Mouse (Mus musculus): ENCODE results near the gene Dpy19l3.

The Dpy19l3 gene

GRCm38 (mm10) chr7:35753319-35754032, 778 bp downstream of the Dpy19l3 start:
- in situ Hi-C loops (cut with MboI; ENCODE audit: low sequenced_read_pairs): no loop called here

GRCm38 (mm10) chr7:35750873-35751272, 3.4 kb downstream of the Dpy19l3 start:
- in situ Hi-C loops (cut with MboI; ENCODE audit: low sequenced_read_pairs): no loop called here

- in situ Hi-C loops (cut with MboI; ENCODE audit: low sequenced_read_pairs): no loop called here
Observed at GRCm38 (mm10) chr7:35747397-35747964, 6.8 kb downstream of the Dpy19l3 start.

- in situ Hi-C loops (cut with MboI; ENCODE audit: low sequenced_read_pairs): no loop called here
Observed at GRCm38 (mm10) chr7:35746686-35747396, 7.4 kb downstream of the Dpy19l3 start.

DNA sequence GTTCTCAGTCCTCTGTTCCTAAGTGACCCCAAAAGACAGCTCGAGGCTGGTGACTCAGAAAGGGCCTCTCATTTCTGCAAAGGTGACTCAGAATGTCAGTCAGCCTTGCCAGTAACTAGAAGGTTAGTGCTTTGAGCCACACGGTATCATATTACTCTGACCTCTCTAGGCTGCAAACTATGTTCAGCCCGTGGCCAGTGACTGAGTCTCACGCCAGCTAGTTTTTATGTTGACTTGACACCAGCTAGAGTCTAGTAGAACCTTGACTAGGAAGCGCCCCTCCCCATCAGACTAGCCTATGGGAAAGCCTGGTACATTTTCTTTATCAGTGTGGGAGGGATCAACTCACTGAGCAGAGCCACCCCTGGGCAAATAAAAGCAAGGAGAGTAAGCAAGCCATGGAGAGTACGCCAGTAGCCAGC, 9.0 kb downstream of the Dpy19l3 start:
- in situ Hi-C loops (cut with MboI; ENCODE audit: low sequenced_read_pairs): no loop called here

GRCm38 (mm10) chr7:35744771-35745170, 9.5 kb downstream of the Dpy19l3 start:
- in situ Hi-C loops (cut with MboI; ENCODE audit: low sequenced_read_pairs): no loop called here

DNA sequence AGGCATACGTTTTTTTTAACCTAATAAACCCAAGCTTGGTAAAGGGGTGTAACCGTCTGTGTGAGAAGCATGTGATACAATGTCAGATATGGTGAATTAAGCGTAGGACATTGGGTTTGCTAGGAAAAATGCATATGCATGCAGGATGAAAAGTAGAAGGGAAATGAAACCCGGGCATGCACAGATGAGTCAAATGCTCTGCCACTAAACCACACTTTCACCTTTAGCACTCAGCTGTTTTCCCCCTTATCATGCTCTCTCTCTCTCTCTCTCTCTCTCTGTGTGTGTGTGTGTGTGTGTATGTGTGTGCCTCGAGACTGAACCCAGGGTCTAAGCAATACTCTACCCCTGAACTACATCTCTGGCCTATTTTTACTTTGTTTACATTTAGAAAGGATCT, 11.9 kb downstream of the Dpy19l3 start:
- in situ Hi-C loops (cut with MboI; ENCODE audit: low sequenced_read_pairs): no loop called here

- in situ Hi-C loops (cut with MboI; ENCODE audit: low sequenced_read_pairs): no loop called here
Observed at GRCm38 (mm10) chr7:35741858-35742257, 12.4 kb downstream of the Dpy19l3 start.

DNA sequence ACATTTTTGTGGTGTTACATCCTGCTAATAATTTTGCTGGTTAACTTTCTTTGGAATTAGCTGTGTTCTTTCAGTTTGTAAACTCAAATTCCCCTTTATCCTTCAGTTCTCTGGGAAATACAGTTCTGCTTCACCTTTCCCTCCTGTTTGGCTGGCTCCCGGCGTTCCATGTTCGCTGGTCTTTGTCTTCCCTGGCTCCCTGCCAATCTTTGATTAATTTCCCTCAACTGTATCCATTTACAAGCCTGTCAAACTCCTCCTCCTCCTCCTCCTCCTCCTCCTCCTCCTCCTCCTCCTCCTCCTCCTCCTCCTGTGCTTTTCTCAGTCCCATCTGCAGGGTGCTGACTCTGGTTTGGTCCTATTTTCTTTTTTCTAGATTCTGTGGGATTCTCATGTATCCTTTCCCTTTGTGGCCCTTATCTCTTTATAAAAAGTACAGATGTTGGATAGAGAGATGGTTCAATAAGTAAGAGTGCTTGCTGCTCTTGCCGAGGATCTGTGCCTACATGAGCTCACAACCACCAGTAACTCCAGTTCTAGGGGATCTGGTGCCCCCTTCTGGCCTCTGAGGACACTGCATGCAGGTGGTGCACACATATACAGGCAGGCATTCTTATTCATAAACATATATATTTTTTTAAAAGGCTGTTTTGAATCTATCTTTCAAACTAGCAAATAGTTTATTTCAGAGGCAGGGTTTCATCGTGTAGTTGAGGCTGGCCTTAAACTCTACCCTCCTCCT, 13.6 kb downstream of the Dpy19l3 start:
- in situ Hi-C loops (cut with MboI; ENCODE audit: low sequenced_read_pairs): no loop called here

DNA sequence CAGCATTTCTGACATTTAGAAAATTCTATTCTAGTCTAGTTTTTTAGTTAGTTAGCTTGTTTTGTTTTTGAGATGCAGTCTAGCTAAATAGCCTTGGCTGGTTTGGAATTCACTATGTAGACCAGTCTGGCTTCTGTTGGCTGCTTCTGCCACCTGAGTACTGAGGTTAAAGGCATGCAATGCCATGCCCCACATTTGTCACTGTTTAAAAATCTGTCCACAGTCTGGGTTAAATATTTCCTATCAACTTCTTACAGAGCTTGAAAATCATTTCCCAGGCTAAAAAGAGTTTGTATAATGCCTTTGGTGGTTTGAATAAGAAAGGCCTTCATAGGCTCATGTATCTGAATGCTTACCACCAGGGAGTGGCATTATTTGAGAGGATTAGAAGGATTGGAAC, 15.4 kb downstream of the Dpy19l3 start:
- in situ Hi-C loops (cut with MboI; ENCODE audit: low sequenced_read_pairs): no loop called here

DNA sequence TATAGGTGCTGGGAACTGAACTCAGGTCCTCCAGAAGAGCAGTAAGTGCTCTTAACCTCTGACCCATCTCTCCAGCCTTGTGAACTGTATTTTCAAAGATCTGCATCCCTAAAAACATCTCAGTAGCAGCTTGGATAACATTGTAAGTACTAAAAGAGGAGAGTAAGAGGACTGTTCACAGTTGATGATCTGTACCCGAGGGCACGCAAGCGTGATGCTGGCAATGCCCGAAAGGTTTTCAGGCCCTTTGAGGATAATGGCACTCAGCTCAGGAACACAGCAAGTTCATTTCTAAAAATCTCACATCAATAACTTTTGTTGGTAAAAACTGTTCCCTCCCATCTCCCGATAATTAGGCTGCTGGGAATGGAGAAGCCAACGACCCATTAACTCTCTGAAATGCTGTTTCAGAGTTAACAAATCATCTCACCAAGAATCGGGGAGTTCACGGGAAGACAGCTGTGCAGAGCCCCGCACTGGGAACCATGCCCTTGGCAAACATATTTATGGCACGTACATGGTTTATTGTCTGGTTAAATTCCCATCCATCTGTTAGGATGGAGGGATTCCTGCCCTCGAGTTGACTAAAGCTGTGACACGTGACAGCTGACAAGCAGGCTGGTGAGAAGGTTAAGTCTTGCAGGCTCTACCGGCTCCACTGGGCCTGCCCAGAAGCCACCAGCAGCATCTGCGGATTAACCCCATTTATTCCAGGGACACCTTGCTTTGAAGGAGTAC, 20.8 kb downstream of the Dpy19l3 start:
- in situ Hi-C loops (cut with MboI; ENCODE audit: low sequenced_read_pairs): no loop called here

DNA sequence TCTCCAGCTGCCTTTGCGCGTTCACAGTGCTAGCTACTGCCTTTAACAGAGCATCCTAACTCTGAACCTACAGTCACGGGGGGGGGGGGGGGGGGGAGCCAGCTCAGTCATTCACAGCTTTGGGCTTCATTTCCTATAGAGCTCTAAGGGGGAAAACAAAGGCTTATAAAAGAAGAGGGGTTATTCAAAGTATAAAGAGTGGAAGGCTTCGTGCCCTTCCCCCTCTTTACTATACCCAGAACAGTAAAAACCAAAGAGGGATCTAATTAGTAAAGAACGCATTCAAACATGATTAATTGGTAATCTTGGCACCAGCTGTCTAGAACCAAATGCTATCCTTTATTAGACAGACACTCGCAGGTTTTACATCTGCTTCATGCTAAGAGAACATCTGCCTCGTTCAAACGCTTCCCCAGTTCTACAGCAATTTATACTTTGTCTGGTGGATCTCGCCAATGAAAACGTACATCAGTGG, 21.6 kb downstream of the Dpy19l3 start:
- in situ Hi-C loops (cut with MboI; ENCODE audit: low sequenced_read_pairs): no loop called here

GRCm38 (mm10) chr7:35729621-35730031, 24.6 kb downstream of the Dpy19l3 start:
- in situ Hi-C loops (cut with MboI; ENCODE audit: low sequenced_read_pairs): no loop called here

- in situ Hi-C loops (cut with MboI; ENCODE audit: low sequenced_read_pairs): no loop called here
Observed at GRCm38 (mm10) chr7:35728376-35728775, 25.9 kb downstream of the Dpy19l3 start.

DNA sequence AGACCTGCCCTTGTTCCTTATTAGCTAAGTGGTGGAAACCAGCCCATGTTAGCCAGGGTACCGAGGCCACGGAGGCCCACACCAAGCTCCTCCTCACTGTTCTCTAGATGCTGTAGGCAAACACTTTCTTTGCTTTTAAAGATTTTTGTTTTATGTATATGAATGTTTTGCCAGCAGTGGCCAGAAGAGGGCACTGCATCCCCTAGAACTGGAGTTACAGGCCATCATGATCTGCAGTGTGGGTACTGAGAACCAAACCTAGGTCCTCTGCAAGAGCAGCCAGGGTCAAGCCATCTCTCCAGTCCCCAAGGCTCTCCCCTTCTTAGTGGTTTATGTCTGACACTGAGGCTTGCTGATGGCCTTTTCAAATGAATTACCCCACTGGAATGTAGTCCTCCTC, 31.2 kb downstream of the Dpy19l3 start:
- in situ Hi-C loops (cut with MboI; ENCODE audit: low sequenced_read_pairs): no loop called here

- in situ Hi-C loops (cut with MboI; ENCODE audit: low sequenced_read_pairs): no loop called here
Observed at GRCm38 (mm10) chr7:35718421-35719178, 35.7 kb downstream of the Dpy19l3 start.

- in situ Hi-C loops (cut with MboI; ENCODE audit: low sequenced_read_pairs): no loop called here
Observed at GRCm38 (mm10) chr7:35710366-35710765, 43.9 kb downstream of the Dpy19l3 start.

GRCm38 (mm10) chr7:35708101-35708500, 46.2 kb downstream of the Dpy19l3 start:
- in situ Hi-C loops (cut with MboI; ENCODE audit: low sequenced_read_pairs): no loop called here

DNA sequence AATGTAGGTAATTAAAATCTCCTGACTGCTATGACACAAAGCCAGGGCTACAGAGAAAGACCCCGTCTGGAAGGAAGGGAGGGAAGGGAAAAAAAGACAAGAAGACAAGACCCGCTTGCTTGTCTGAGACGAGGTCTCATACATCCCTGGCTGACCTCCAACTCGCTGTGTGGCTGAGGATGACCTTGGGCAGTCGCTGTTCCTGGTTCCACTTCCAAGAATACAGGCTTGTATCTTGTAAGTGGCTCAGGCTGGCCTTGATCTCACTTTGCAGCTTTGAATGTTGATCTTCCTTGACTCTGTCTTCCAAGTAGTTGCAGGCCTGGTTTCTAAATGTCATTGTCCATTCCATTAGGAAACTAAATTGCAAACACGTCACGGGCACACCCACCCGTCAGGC, 55.2 kb downstream of the Dpy19l3 start:
- in situ Hi-C loops (cut with MboI; ENCODE audit: low sequenced_read_pairs): no loop called here

- in situ Hi-C loops (cut with MboI; ENCODE audit: low sequenced_read_pairs): no loop called here
Observed at GRCm38 (mm10) chr7:35698073-35698472, 56.2 kb downstream of the Dpy19l3 start.

Measured in CH12F3 (cell line).